Comparison of ENCODE assay signal across 8 mouse cellular contexts in genomic region chr4:150031234-150031890, GRCm38 (mm10). TPM values are rescaled to one million over a fixed set of nuclear protein-coding genes. Genes with fewer than 3 reads are reported as not detected.
A peak's percentile ranks its signal among the peaks of the same experiment; 100 is the strongest.
DNase-seq lines count a peak whose midpoint lies in the region; ATAC-seq and TF ChIP-seq lines count a peak whose summit lies in the region.

No protein-coding gene starts in this region.

- no peak overlapping the region for H3K9ac ChIP-seq in kidney, postnatal 0 days (ENCODE audit: low read depth, low read length)
- H3K9ac ChIP-seq in midbrain, embryonic 16.5 days (ENCODE audit: low read depth, low read length): no peak overlapping the region

- peaks cover 55% of the 10 kb centered on the region for H3K27me3 ChIP-seq in kidney, postnatal 0 days (ENCODE audit: insufficient read depth, low read length)
- H3K27me3 ChIP-seq in midbrain, embryonic 16.5 days (ENCODE audit: control insufficient read depth, insufficient read depth, low read depth, low read length): peaks cover 59% of the 10 kb centered on the region

- peak overlapping the region; percentile 75; the same call in 1 of the 2 replicates for H3K27ac ChIP-seq in gastrocnemius, adult 2 months
- H3K27ac ChIP-seq in brown adipose tissue, adult 24 weeks (replicated peaks; ENCODE audit: low read depth, low read length): no peak overlapping the region
- H3K27ac ChIP-seq in kidney, postnatal 0 days: no peak overlapping the region
- no peak overlapping the region for H3K27ac ChIP-seq in midbrain, embryonic 16.5 days (ENCODE audit: low read length)

- peak; percentile 72 for DNase-seq in gastrocnemius, adult 2 months
- DNase-seq in gastrocnemius, postnatal 14 days: no peak
- DNase-seq in kidney, postnatal 0 days (ENCODE audit: low spot score): no peak
- no peak for DNase-seq in thymus, postnatal 25 days
- DNase-seq in gastrocnemius, adult 18-20 months (ENCODE audit: low spot score): no peak

- H3K9me3 ChIP-seq in kidney, postnatal 0 days (replicated peaks; ENCODE audit: low read length): no peaks in the 10 kb centered on the region
- no peaks in the 10 kb centered on the region for H3K9me3 ChIP-seq in midbrain, embryonic 16.5 days (replicated peaks; ENCODE audit: control insufficient read depth, low read length, poor library complexity, severe bottlenecking)

- peak; percentile 8; the same call in 1 of the 2 replicates for ATAC-seq in granulocyte monocyte progenitor cell, adult 5-6 weeks (replicated peaks; ENCODE audit: poor library complexity, severe bottlenecking)
- ATAC-seq in kidney, postnatal 0 days (replicated peaks; ENCODE audit: low FRiP score, low read depth): no peak
- 0 out of 2 replicates have a peak, but pooled peaks have one; percentile 22 for ATAC-seq in midbrain, embryonic 16.5 days

- H3K4me2 ChIP-seq in kidney, postnatal 0 days (ENCODE audit: low read length): peak overlapping the region; percentile 95
- H3K4me2 ChIP-seq in midbrain, embryonic 16.5 days (ENCODE audit: low read length): peak overlapping the region; percentile 92

- peak overlapping the region; percentile 81 for H3K4me3 ChIP-seq in gastrocnemius, adult 2 months
- peak overlapping the region; percentile 57 for H3K4me3 ChIP-seq in brown adipose tissue, adult 24 weeks (ENCODE audit: insufficient read depth, low read depth, low read length)
- peak overlapping the region; percentile 50 for H3K4me3 ChIP-seq in kidney, postnatal 0 days (replicated peaks; ENCODE audit: low read depth, low read length)
- peak overlapping the region; percentile 46; the same call in 1 of the 2 replicates for H3K4me3 ChIP-seq in midbrain, embryonic 16.5 days (ENCODE audit: low read depth, low read length)

- intact Hi-C loops in gastrocnemius, adult 2 months (cut with DNase I): no loop called here
- intact Hi-C loops in gastrocnemius, postnatal 14 days (cut with DNase I; ENCODE audit: low total_unique reads): no loop called here

- no peak for TF ChIP-seq CTCF in gastrocnemius, adult 2 months (IDR thresholded peaks at IDR 0.05)
- no peak for TF ChIP-seq CTCF in kidney, postnatal 0 days (IDR thresholded peaks at IDR 0.05; ENCODE audit: low read depth)

- WGBS in kidney, postnatal 0 days: 19% methylated on average over 14 of the region's 14 CpGs
- 20% methylated on average over 14 of the region's 14 CpGs for WGBS in midbrain, embryonic 16.5 days

- no peaks in the 10 kb centered on the region for H3K36me3 ChIP-seq in kidney, postnatal 0 days (ENCODE audit: insufficient read depth, low read length)
- no peaks in the 10 kb centered on the region for H3K36me3 ChIP-seq in midbrain, embryonic 16.5 days (ENCODE audit: control insufficient read depth, insufficient read depth, low read length)

- no peaks in the 10 kb centered on the region for H3K4me1 ChIP-seq in brown adipose tissue, adult 24 weeks (ENCODE audit: control insufficient read depth, insufficient read depth, insufficient read length, low read length)
- peaks cover 5% of the 10 kb centered on the region; the same call in 1 of the 2 replicates for H3K4me1 ChIP-seq in kidney, postnatal 0 days (replicated peaks; ENCODE audit: insufficient read depth, low read length)
- peaks cover 28% of the 10 kb centered on the region for H3K4me1 ChIP-seq in midbrain, embryonic 16.5 days (ENCODE audit: control insufficient read depth, insufficient read depth, low read length)

RNA-seq across cellular contexts. Expression of gene H6pd, which starts 22.5 kb away (rescaled TPM):
- total RNA-seq in gastrocnemius, adult 2 months (2021): 100 to 1,000 TPM in 1 of 2 experiments, 10 to 100 TPM in 1; 41.6 to 104 TPM
- 10 to 100 TPM; 48.5 to 62.8 TPM for total RNA-seq in gastrocnemius, postnatal 14 days (2021)
- polyA plus RNA-seq in brown adipose tissue, adult 24 weeks (2012; ENCODE audit: insufficient read depth, insufficient read length, missing spikeins): 66.4 and 85.8 TPM in 2 replicates
- total RNA-seq in granulocyte monocyte progenitor cell, adult 5-6 weeks (2014; fragmentation: Nextera tagmentation): 15.3 and 18.1 TPM in 2 replicates
- total RNA-seq in granulocyte monocyte progenitor cell, adult 5-6 weeks (2017): 27.5 and 28.8 TPM in 2 replicates
- polyA plus RNA-seq in kidney, postnatal 0 days (2015; fragmentation: Nextera tagmentation; extraction: Ambion mirVana): 27.2 and 27.8 TPM in 2 replicates
- 2.5 and 3.1 TPM in 2 replicates for polyA plus RNA-seq in midbrain, embryonic 16.5 days (2015; fragmentation: Nextera tagmentation; extraction: Ambion mirVana)
- 10 to 100 TPM; 45.5 to 56.8 TPM for total RNA-seq in gastrocnemius, adult 18-20 months (2021)

RNA-seq across cellular contexts. Expression of gene Gpr157, which starts 55.8 kb away (rescaled TPM):
- 10 to 100 TPM; 41.7 to 51.3 TPM for total RNA-seq in gastrocnemius, adult 2 months (2021)
- total RNA-seq in gastrocnemius, postnatal 14 days (2021): 10 to 100 TPM; 19.3 to 20.2 TPM
- polyA plus RNA-seq in brown adipose tissue, adult 24 weeks (2012; ENCODE audit: insufficient read depth, insufficient read length, missing spikeins): 2.0 and 2.4 TPM in 2 replicates
- total RNA-seq in granulocyte monocyte progenitor cell, adult 5-6 weeks (2014; fragmentation: Nextera tagmentation): 0.62 and 0.94 TPM in 2 replicates
- total RNA-seq in granulocyte monocyte progenitor cell, adult 5-6 weeks (2017): 1.6 and 2.6 TPM in 2 replicates
- 0.18 and 0.28 TPM in 2 replicates for polyA plus RNA-seq in kidney, postnatal 0 days (2015; fragmentation: Nextera tagmentation; extraction: Ambion mirVana)
- 0.26 and 0.34 TPM in 2 replicates for polyA plus RNA-seq in midbrain, embryonic 16.5 days (2015; fragmentation: Nextera tagmentation; extraction: Ambion mirVana)
- total RNA-seq in gastrocnemius, adult 18-20 months (2021): 10 to 100 TPM; 34.5 to 38.2 TPM

Comparison
In these comparisons a context has a peak if more than half of its experiments do, and no peak if none do; other contexts are left out.
1. RNA of gene Gpr157, which starts 55.8 kb away (total RNA-seq): 41.7 to 51.3 TPM in gastrocnemius, adult 2 months, 34.5 to 38.2 TPM in gastrocnemius, adult 18-20 months and 19.3 to 20.2 TPM in gastrocnemius, postnatal 14 days; 0.62 to 2.6 TPM in granulocyte monocyte progenitor cell, adult 5-6 weeks; every median in the first group is over 4 times any median in the second.
2. Peak in every context shown above with its lines, with median percentiles within 50 percentile points of each other: H3K4me3 ChIP-seq.